Mouse (Mus musculus): ENCODE results near the gene Ubn1. TPM values are rescaled to one million over a fixed set of nuclear protein-coding genes. Genes with fewer than 3 reads are reported as not detected.

The Ubn1 gene
- polyA plus RNA-seq, 1 experiment from 2014 or later, result 11.2 TPM

- H3K27me3 ChIP-seq (replicated peaks), result no peaks in the 10 kb centered on the region
- H3K27ac ChIP-seq (replicated peaks), result no peak overlapping the region
- no peaks in the 10 kb centered on the region for H3K9me3 ChIP-seq
- no peak overlapping the region for H3K4me2 ChIP-seq
- H3K9ac ChIP-seq, result no peak overlapping the region
- WGBS, result 93% methylated on average over 3 of the region's 3 CpGs
- peaks cover 100% of the 10 kb centered on the region for H3K36me3 ChIP-seq
- ATAC-seq (ENCODE audit: extremely low read depth, insufficient number of reproducible peaks, low FRiP score, low TSS enrichment), result no peak
- no peaks in the 10 kb centered on the region for H3K4me1 ChIP-seq
- H3K4me3 ChIP-seq, result no peak overlapping the region
Observed at GRCm38 (mm10) chr16:5024021-5024420, 25.8 kb upstream of the Ubn1 start.

GRCm38 (mm10) chr16:5029847-5030246 lies 20.0 kb upstream of the Ubn1 start:
- no peaks in the 10 kb centered on the region for H3K4me1 ChIP-seq
- ATAC-seq (ENCODE audit: extremely low read depth, insufficient number of reproducible peaks, low FRiP score, low TSS enrichment), result no peak

GRCm38 (mm10) chr16:5035591-5035990 lies 14.3 kb upstream of the Ubn1 start:
- no peaks in the 10 kb centered on the region for H3K9me3 ChIP-seq
- no peak overlapping the region for H3K4me2 ChIP-seq
- H3K9ac ChIP-seq, result no peak overlapping the region
- no peaks in the 10 kb centered on the region for H3K4me1 ChIP-seq
- H3K4me3 ChIP-seq, result no peak overlapping the region
- peaks cover 98% of the 10 kb centered on the region for H3K36me3 ChIP-seq
- no peaks in the 10 kb centered on the region for H3K27me3 ChIP-seq (replicated peaks)
- no peak overlapping the region for H3K27ac ChIP-seq (replicated peaks)
- no peak for ATAC-seq (ENCODE audit: extremely low read depth, insufficient number of reproducible peaks, low FRiP score, low TSS enrichment)
- 96% methylated on average over 3 of the region's 3 CpGs for WGBS

More at GRCm38 (mm10) chr16:5029847-5030246, 20.0 kb upstream of the Ubn1 start:
- Histone ChIP-seq H3K4me2 (no peak overlapping the region), H3K27me3 (replicated peaks) (no peaks in the 10 kb centered on the region), H3K36me3 (peaks cover 100% of the 10 kb centered on the region), H3K9me3 (no peaks in the 10 kb centered on the region), H3K9ac (no peak overlapping the region), H3K27ac (replicated peaks) (no peak overlapping the region), H3K4me3 (no peak overlapping the region)
- 70% methylated on average over 2 of the region's 2 CpGs for WGBS

GRCm38 (mm10) chr16:5036649-5037234 lies 13.1 kb upstream of the Ubn1 start:
- H3K9me3 ChIP-seq, result no peaks in the 10 kb centered on the region
- H3K4me3 ChIP-seq, result no peak overlapping the region
- H3K9ac ChIP-seq, result no peak overlapping the region
- H3K27ac ChIP-seq (replicated peaks), result no peak overlapping the region
- no peaks in the 10 kb centered on the region for H3K27me3 ChIP-seq (replicated peaks)
- no peak for ATAC-seq (ENCODE audit: extremely low read depth, insufficient number of reproducible peaks, low FRiP score, low TSS enrichment)
- H3K36me3 ChIP-seq, result peaks cover 98% of the 10 kb centered on the region
- H3K4me1 ChIP-seq, result no peaks in the 10 kb centered on the region
- no peak overlapping the region for H3K4me2 ChIP-seq
- 88% methylated on average over 5 of the region's 5 CpGs for WGBS

DNA sequence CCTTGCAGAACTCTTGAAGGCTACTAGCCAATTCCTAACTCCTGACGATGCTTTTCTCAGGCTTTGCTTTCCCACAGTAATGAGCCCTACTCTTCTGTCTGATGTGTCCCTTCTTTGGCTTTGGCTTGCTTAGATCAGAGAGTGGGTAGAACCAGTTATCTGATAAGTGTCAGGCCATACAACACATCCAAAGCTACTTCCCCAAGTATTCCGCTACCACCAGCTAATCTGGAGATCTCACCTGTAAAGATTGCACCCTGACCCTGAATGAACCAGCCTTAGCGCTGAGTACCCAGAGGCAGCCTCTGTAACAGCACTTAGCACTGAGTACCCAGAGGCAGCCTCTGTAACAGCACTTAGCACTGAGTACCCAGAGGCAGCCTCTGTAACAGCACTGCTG lies 4.5 kb upstream of the Ubn1 start:
- 95% methylated on average over 3 of the region's 3 CpGs for WGBS
- H3K4me3 ChIP-seq, result no peak overlapping the region
- peaks cover 17% of the 10 kb centered on the region for H3K4me1 ChIP-seq
- no peaks in the 10 kb centered on the region for H3K27me3 ChIP-seq (replicated peaks)
- no peaks in the 10 kb centered on the region for H3K9me3 ChIP-seq
- no peak for ATAC-seq (ENCODE audit: extremely low read depth, insufficient number of reproducible peaks, low FRiP score, low TSS enrichment)
- H3K9ac ChIP-seq, result no peak overlapping the region
- H3K36me3 ChIP-seq, result peaks cover 78% of the 10 kb centered on the region
- no peak overlapping the region for H3K27ac ChIP-seq (replicated peaks)
- H3K4me2 ChIP-seq, result no peak overlapping the region

- Histone ChIP-seq H3K27ac (replicated peaks) (peak overlapping the region; percentile 98), H3K4me1 (peaks cover 30% of the 10 kb centered on the region), H3K9ac (peak overlapping the region; percentile 97), H3K4me2 (peak overlapping the region; percentile 88), H3K36me3 (peaks cover 49% of the 10 kb centered on the region), H3K4me3 (peak overlapping the region; percentile 96), H3K9me3 (no peaks in the 10 kb centered on the region), H3K27me3 (replicated peaks) (no peaks in the 10 kb centered on the region)
- WGBS, result under 1% methylated on average over 38 of the region's 38 CpGs
- ATAC-seq (ENCODE audit: extremely low read depth, insufficient number of reproducible peaks, low FRiP score, low TSS enrichment), result peak; percentile 10; the same call in 1 of the 2 replicates
Observed at GRCm38 (mm10) chr16:5049182-5049773, 579 bp upstream of the Ubn1 start.

DNA sequence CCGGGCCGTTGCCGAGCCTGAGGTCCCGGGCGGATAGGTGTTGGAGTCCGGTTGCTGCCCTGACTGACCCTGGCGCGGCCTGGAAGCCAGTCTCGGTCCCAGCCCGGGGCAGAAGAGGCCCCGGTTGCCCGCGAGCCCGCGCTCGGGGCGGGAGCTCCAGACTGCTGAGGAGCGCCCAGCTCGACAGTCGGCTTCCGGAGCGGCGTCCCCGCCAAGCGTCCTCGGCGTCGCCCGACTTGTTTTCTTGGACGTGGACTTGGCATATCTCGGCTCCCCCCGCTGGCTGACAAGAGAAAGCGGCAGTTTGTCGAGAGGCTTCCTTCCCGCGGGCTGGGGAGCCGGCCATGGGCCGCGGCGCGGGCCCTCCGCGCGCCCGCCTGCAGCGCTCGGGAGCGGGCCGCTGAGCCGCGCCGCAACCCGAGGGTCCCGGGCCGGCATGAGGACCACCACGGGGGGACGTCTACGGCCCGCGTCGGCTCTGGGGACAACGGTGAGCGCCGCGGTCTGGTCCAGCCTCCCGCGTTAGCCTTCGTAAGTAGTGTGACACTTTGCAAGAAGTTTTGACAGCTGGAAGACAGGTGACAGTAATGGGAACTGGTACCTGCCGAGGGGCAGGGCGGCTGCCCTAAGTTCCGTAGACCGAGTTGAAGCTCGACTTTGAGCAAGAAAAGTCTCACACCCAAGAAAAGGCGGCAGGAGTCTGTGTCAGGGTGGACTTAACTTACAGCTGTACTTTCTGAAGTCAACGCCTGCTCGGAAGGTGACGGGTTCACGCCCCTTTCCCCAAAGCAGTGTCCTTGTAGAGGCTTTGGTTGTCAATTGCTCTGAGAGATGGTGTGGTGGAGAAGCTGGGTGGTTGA lies 624 bp downstream of the Ubn1 start:
- H3K27ac ChIP-seq (replicated peaks), result peak overlapping the region; percentile 98
- peaks cover 30% of the 10 kb centered on the region for H3K4me1 ChIP-seq
- WGBS, result under 1% methylated on average over 77 of the region's 78 CpGs
- H3K36me3 ChIP-seq, result peaks cover 44% of the 10 kb centered on the region
- ATAC-seq (ENCODE audit: extremely low read depth, insufficient number of reproducible peaks, low FRiP score, low TSS enrichment), result peak; percentile 43
- no peaks in the 10 kb centered on the region for H3K9me3 ChIP-seq
- no peaks in the 10 kb centered on the region for H3K27me3 ChIP-seq (replicated peaks)
- H3K4me2 ChIP-seq, result peak overlapping the region; percentile 84
- H3K9ac ChIP-seq, result peak overlapping the region; percentile 92
- H3K4me3 ChIP-seq, result peak overlapping the region; percentile 96

- ATAC-seq (ENCODE audit: extremely low read depth, insufficient number of reproducible peaks, low FRiP score, low TSS enrichment), result no peak
- H3K36me3 ChIP-seq, result peaks cover 79% of the 10 kb centered on the region
- WGBS, result 87% methylated on average over 1 of the region's 1 CpGs
Observed at GRCm38 (mm10) chr16:5058114-5058513, 8.3 kb downstream of the Ubn1 start.

DNA sequence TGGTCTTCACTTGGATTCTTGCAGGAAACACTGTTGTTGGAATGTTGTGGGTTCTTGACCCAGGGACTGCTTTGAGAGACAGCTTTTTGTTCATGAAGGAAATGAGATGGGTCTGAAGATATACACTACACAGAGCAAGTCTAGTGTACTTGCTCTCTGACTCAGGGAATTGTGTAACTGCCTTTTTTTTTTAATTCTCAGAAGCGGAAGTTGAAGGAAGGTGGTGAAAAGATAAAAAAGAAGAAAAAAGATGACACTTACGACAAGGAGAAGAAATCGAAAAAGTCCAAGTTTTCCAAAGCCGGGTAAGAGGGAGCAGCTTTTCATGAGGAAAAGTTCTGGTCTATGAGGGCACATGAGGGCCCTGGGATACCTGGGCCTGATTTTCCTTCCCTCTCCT lies 13.6 kb downstream of the Ubn1 start:
- no peaks in the 10 kb centered on the region for H3K27me3 ChIP-seq (replicated peaks)
- no peak overlapping the region for H3K27ac ChIP-seq (replicated peaks)
- H3K9ac ChIP-seq, result no peak overlapping the region
- no peaks in the 10 kb centered on the region for H3K9me3 ChIP-seq
- no peak for ATAC-seq (ENCODE audit: extremely low read depth, insufficient number of reproducible peaks, low FRiP score, low TSS enrichment)
- no peak overlapping the region for H3K4me2 ChIP-seq
- WGBS, result 82% methylated on average over 4 of the region's 4 CpGs
- no peak overlapping the region for H3K4me3 ChIP-seq
- H3K36me3 ChIP-seq, result peaks cover 86% of the 10 kb centered on the region
- no peaks in the 10 kb centered on the region for H3K4me1 ChIP-seq

More at GRCm38 (mm10) chr16:5058114-5058513, 8.3 kb downstream of the Ubn1 start:
- Histone ChIP-seq H3K4me1 (no peaks in the 10 kb centered on the region), H3K9me3 (no peaks in the 10 kb centered on the region), H3K9ac (no peak overlapping the region), H3K4me3 (no peak overlapping the region), H3K27ac (replicated peaks) (no peak overlapping the region), H3K27me3 (replicated peaks) (no peaks in the 10 kb centered on the region), H3K4me2 (no peak overlapping the region)

- 72% methylated on average over 3 of the region's 3 CpGs for WGBS
- Histone ChIP-seq H3K36me3 (peaks cover 92% of the 10 kb centered on the region), H3K27ac (replicated peaks) (no peak overlapping the region), H3K27me3 (replicated peaks) (no peaks in the 10 kb centered on the region), H3K9me3 (no peaks in the 10 kb centered on the region), H3K4me2 (no peak overlapping the region), H3K4me3 (no peak overlapping the region), H3K4me1 (no peaks in the 10 kb centered on the region), H3K9ac (no peak overlapping the region)
- ATAC-seq (ENCODE audit: extremely low read depth, insufficient number of reproducible peaks, low FRiP score, low TSS enrichment), result no peak
Observed at GRCm38 (mm10) chr16:5070321-5070720, 20.5 kb downstream of the Ubn1 start.

DNA sequence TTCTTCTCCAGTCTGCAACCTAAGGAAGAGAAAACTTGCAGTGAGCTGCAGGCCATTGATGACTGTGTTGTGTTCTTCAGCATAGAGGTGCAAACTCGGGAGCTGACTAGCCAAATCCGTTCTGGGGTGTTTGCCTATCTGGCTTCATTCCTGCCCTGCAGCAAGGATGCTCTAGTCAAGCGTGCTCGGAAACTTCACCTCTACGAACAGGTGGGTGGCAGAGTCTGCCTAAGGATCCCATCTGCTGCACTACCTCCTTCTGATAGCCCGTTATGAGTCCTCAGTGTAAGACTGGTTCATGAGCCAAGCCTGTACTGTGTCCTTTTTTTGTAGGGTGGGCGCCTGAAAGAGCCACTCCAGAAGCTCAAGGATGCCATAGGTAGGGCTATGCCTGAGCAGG lies 22.1 kb downstream of the Ubn1 start:
- no peak overlapping the region for H3K9ac ChIP-seq
- peaks cover 93% of the 10 kb centered on the region for H3K36me3 ChIP-seq
- ATAC-seq (ENCODE audit: extremely low read depth, insufficient number of reproducible peaks, low FRiP score, low TSS enrichment), result no peak
- no peaks in the 10 kb centered on the region for H3K27me3 ChIP-seq (replicated peaks)
- no peaks in the 10 kb centered on the region for H3K4me1 ChIP-seq
- WGBS, result 90% methylated on average over 7 of the region's 7 CpGs
- no peak overlapping the region for H3K4me3 ChIP-seq
- H3K9me3 ChIP-seq, result no peaks in the 10 kb centered on the region
- no peak overlapping the region for H3K27ac ChIP-seq (replicated peaks)
- H3K4me2 ChIP-seq, result no peak overlapping the region

Data from heart, embryonic 13.5 days (tissue).